Comparison of ENCODE assay signal across 9 mouse cellular contexts in genomic region chr8:3394600-3394999, GRCm38 (mm10). TPM values are rescaled to one million over a fixed set of nuclear protein-coding genes. Genes with fewer than 3 reads are reported as not detected.
DNase-seq lines count a peak whose midpoint lies in the region; ATAC-seq and TF ChIP-seq lines count a peak whose summit lies in the region.
"Had no signal": no experiment of that assay in that cellular context is flagged by ENCODE, and none has a peak within 500 bp of the region (broad histone marks: within the 10 kb centered on the region; RNA-seq: fewer than 3 reads in every experiment).

No protein-coding gene starts in this region.

- peak overlapping the region; percentile 54 for H3K9ac ChIP-seq in limb, embryonic 13.5 days
- H3K9ac ChIP-seq in forebrain, embryonic 13.5 days: peak overlapping the region; percentile 45; the same call in 1 of the 2 replicates
- peak overlapping the region; percentile 37; the same call in 1 of the 2 replicates for H3K9ac ChIP-seq in kidney, postnatal 0 days (ENCODE audit: low read depth, low read length)
- no peak overlapping the region for H3K9ac ChIP-seq in stomach, embryonic 15.5 days

- WGBS in limb, embryonic 13.5 days: 23% methylated on average over 6 of the region's 6 CpGs
- 15% methylated on average over 6 of the region's 6 CpGs for WGBS in limb, embryonic 10.5 days
- 9% methylated on average over 6 of the region's 6 CpGs for WGBS in forebrain, embryonic 13.5 days
- WGBS in kidney, postnatal 0 days: 29% methylated on average over 6 of the region's 6 CpGs
- WGBS in stomach, embryonic 15.5 days: 24% methylated on average over 6 of the region's 6 CpGs

- peaks cover 23% of the 10 kb centered on the region for H3K4me1 ChIP-seq in limb, embryonic 13.5 days
- peaks cover 21% of the 10 kb centered on the region for H3K4me1 ChIP-seq in limb, embryonic 10.5 days
- H3K4me1 ChIP-seq in forebrain, embryonic 13.5 days: peaks cover 28% of the 10 kb centered on the region
- H3K4me1 ChIP-seq in kidney, postnatal 0 days (replicated peaks; ENCODE audit: insufficient read depth, low read length): peaks cover 9% of the 10 kb centered on the region
- H3K4me1 ChIP-seq in stomach, embryonic 15.5 days: peaks cover 19% of the 10 kb centered on the region

- peak overlapping the region; percentile 84 for H3K4me2 ChIP-seq in limb, embryonic 13.5 days (replicated peaks)
- H3K4me2 ChIP-seq in forebrain, embryonic 13.5 days: peak overlapping the region; percentile 86
- peak overlapping the region; percentile 88 for H3K4me2 ChIP-seq in kidney, postnatal 0 days (ENCODE audit: low read length)
- peak overlapping the region; percentile 17 for H3K4me2 ChIP-seq in stomach, embryonic 15.5 days

- H3K36me3 ChIP-seq in limb, embryonic 13.5 days: peaks cover 20% of the 10 kb centered on the region
- 0 out of 2 replicates have a peak, but pooled peaks cover 20% of the 10 kb centered on the region for H3K36me3 ChIP-seq in limb, embryonic 10.5 days
- H3K36me3 ChIP-seq in forebrain, embryonic 13.5 days (ENCODE audit: poor library complexity, severe bottlenecking): peaks cover 10% of the 10 kb centered on the region; the same call in 1 of the 2 replicates
- no peaks in the 10 kb centered on the region for H3K36me3 ChIP-seq in kidney, postnatal 0 days (ENCODE audit: insufficient read depth, low read length)
- no peaks in the 10 kb centered on the region for H3K36me3 ChIP-seq in stomach, embryonic 15.5 days

- peak overlapping the region; percentile 17; the same call in 1 of the 2 replicates for H3K4me3 ChIP-seq in limb, embryonic 13.5 days
- no peak overlapping the region for H3K4me3 ChIP-seq in limb, embryonic 10.5 days
- H3K4me3 ChIP-seq in forebrain, embryonic 13.5 days: peak overlapping the region; percentile 8; the same call in 1 of the 2 replicates
- peak overlapping the region; percentile 87; the same call in 1 of the 2 replicates for H3K4me3 ChIP-seq in kidney, postnatal 0 days (replicated peaks; ENCODE audit: low read depth, low read length)
- no peak overlapping the region for H3K4me3 ChIP-seq in stomach, embryonic 15.5 days (replicated peaks)

- H3K27ac ChIP-seq in limb, embryonic 13.5 days: peak overlapping the region; percentile 10; the same call in 1 of the 2 replicates
- H3K27ac ChIP-seq in limb, embryonic 10.5 days: no peak overlapping the region
- H3K27ac ChIP-seq in forebrain, embryonic 13.5 days: no peak overlapping the region
- peak overlapping the region; percentile 75 for H3K27ac ChIP-seq in kidney, postnatal 0 days
- H3K27ac ChIP-seq in stomach, embryonic 15.5 days: no peak overlapping the region

- no peaks in the 10 kb centered on the region for H3K27me3 ChIP-seq in limb, embryonic 13.5 days
- H3K27me3 ChIP-seq in limb, embryonic 10.5 days (ENCODE audit: low read depth, poor library complexity, severe bottlenecking): no peaks in the 10 kb centered on the region
- no peaks in the 10 kb centered on the region for H3K27me3 ChIP-seq in forebrain, embryonic 13.5 days
- no peaks in the 10 kb centered on the region for H3K27me3 ChIP-seq in kidney, postnatal 0 days (ENCODE audit: insufficient read depth, low read length)
- H3K27me3 ChIP-seq in stomach, embryonic 15.5 days (replicated peaks): no peaks in the 10 kb centered on the region
- H3K27me3 ChIP-seq: megakaryocyte, embryonic 14.5 days had no signal

- no peaks in the 10 kb centered on the region for H3K9me3 ChIP-seq in limb, embryonic 13.5 days
- H3K9me3 ChIP-seq in limb, embryonic 10.5 days (replicated peaks): no peaks in the 10 kb centered on the region
- H3K9me3 ChIP-seq in forebrain, embryonic 13.5 days (replicated peaks): no peaks in the 10 kb centered on the region
- no peaks in the 10 kb centered on the region for H3K9me3 ChIP-seq in kidney, postnatal 0 days (replicated peaks; ENCODE audit: low read length)
- H3K9me3 ChIP-seq in stomach, embryonic 15.5 days: no peaks in the 10 kb centered on the region
- H3K9me3 ChIP-seq: megakaryocyte, embryonic 14.5 days had no signal

- no peak for DNase-seq in limb, embryonic 10.5 days (ENCODE audit: low spot score)
- no peak for DNase-seq in kidney, postnatal 0 days (ENCODE audit: low spot score)
- no peak for DNase-seq in layer of hippocampus, postnatal 25 days (ENCODE audit: extremely low spot score in 1 of 2, low spot score in 1 of 2)
- DNase-seq in thymus, postnatal 36 days: no peak

- no peak for TF ChIP-seq CTCF in kidney, postnatal 0 days (IDR thresholded peaks at IDR 0.05; ENCODE audit: low read depth)

- no peak for ATAC-seq in limb, embryonic 13.5 days (ENCODE audit: low FRiP score, low read depth)
- ATAC-seq in forebrain, embryonic 13.5 days: no peak
- ATAC-seq in kidney, postnatal 0 days (replicated peaks; ENCODE audit: low FRiP score, low read depth): no peak
- no peak for ATAC-seq in stomach, embryonic 15.5 days (ENCODE audit: insufficient read depth, low FRiP score, low read depth)
- no peak for ATAC-seq in inflammation-experienced regulatory T-cells, adult 6 months

RNA-seq across cellular contexts. Expression of gene Arhgef18, which starts 1.8 kb away (rescaled TPM):
- 8.4 and 10.4 TPM in 2 replicates for polyA plus RNA-seq in limb, embryonic 13.5 days (2015; fragmentation: Nextera tagmentation; extraction: Ambion mirVana)
- polyA plus RNA-seq in limb, embryonic 10.5 days (2016; fragmentation: Nextera tagmentation; extraction: Ambion mirVana): 8.0 and 9.5 TPM in 2 replicates
- polyA plus RNA-seq in forebrain, embryonic 13.5 days (2015; fragmentation: Nextera tagmentation; extraction: Ambion mirVana): 11.1 and 11.7 TPM in 2 replicates
- polyA plus RNA-seq in kidney, postnatal 0 days (2015; fragmentation: Nextera tagmentation; extraction: Ambion mirVana): 9.6 and 10.6 TPM in 2 replicates
- polyA plus RNA-seq in stomach, embryonic 15.5 days (2015; fragmentation: Nextera tagmentation; extraction: Ambion mirVana): 9.0 and 10.2 TPM in 2 replicates
- total RNA-seq in layer of hippocampus, postnatal 25 days (2021): 10 to 100 TPM; 41.6 to 43.6 TPM
- 10 to 100 TPM; 21.3 to 30.9 (median 30.4) TPM for polyA plus RNA-seq in inflammation-experienced regulatory T-cells, adult 6 months (2017; shearing (Covaris generic))

RNA-seq across cellular contexts. Expression of gene A430078G23Rik, which starts 41.4 kb away (rescaled TPM):
- 0.11 TPM in 1 of 2 replicates, not detected in the other for polyA plus RNA-seq in limb, embryonic 13.5 days (2015; fragmentation: Nextera tagmentation; extraction: Ambion mirVana)
- not detected in 2 replicates for polyA plus RNA-seq in limb, embryonic 10.5 days (2016; fragmentation: Nextera tagmentation; extraction: Ambion mirVana)
- polyA plus RNA-seq in forebrain, embryonic 13.5 days (2015; fragmentation: Nextera tagmentation; extraction: Ambion mirVana): 0.23 TPM in 1 of 2 replicates, not detected in the other
- polyA plus RNA-seq in kidney, postnatal 0 days (2015; fragmentation: Nextera tagmentation; extraction: Ambion mirVana): 0.05 and 0.24 TPM in 2 replicates
- polyA plus RNA-seq in stomach, embryonic 15.5 days (2015; fragmentation: Nextera tagmentation; extraction: Ambion mirVana): 0.71 and 0.79 TPM in 2 replicates
- total RNA-seq in layer of hippocampus, postnatal 25 days (2021): not detected
- 10 to 100 TPM; 29.9 to 51.2 (median 36.9) TPM for polyA plus RNA-seq in inflammation-experienced regulatory T-cells, adult 6 months (2017; shearing (Covaris generic))

Comparison
In these comparisons a context has a peak if more than half of its experiments do, and no peak if none do; other contexts are left out.
1. H3K27ac ChIP-seq: peak in limb, embryonic 13.5 days (single experiment) and kidney, postnatal 0 days (single experiment); none in limb, embryonic 10.5 days (single experiment), forebrain, embryonic 13.5 days (single experiment) and stomach, embryonic 15.5 days (single experiment).
2. H3K4me3 ChIP-seq: peak in limb, embryonic 13.5 days (single experiment), forebrain, embryonic 13.5 days (single experiment) and kidney, postnatal 0 days (single experiment); none in limb, embryonic 10.5 days (single experiment) and stomach, embryonic 15.5 days (single experiment).
3. H3K4me2 ChIP-seq: peak in every context shown above with its lines; median percentile 88 in kidney, postnatal 0 days; 86 in forebrain, embryonic 13.5 days; 84 in limb, embryonic 13.5 days; 17 in stomach, embryonic 15.5 days.
4. RNA of gene A430078G23Rik, which starts 41.4 kb away (polyA plus RNA-seq): 29.9 to 51.2 TPM in inflammation-experienced regulatory T-cells, adult 6 months; 0.71 to 0.79 TPM in stomach, embryonic 15.5 days, 0.23 TPM in forebrain, embryonic 13.5 days, 0.11 TPM in limb, embryonic 13.5 days, 0.05 to 0.24 TPM in kidney, postnatal 0 days and not detected in limb, embryonic 10.5 days; every median in the first group is over 10 times any median in the second.